Mouse (Mus musculus): Measurements from ENCODE around the gene Gfod1.

The Gfod1 gene

DNA sequence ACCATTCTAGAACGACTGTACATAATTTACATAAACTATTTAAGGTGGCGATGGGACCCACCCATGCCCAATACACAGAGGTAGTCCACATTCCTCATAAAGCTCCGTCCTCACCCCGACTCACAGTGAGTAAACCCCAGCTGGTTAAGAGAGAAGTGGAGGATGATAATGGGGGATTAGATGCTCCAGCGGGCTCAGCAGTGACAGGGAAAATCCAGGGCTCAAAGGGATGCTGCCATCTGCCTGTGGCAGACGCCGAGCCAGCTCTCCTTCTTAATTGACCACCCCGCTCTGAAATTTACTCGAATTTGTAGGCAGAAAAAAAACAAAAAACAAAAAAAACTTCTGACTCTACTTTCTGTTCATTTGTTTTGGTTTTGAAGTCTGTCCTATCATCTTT, 136.3 kb downstream of the Gfod1 start:
- DNase-seq (ENCODE audit: low read depth, low spot score): no peak

DNA sequence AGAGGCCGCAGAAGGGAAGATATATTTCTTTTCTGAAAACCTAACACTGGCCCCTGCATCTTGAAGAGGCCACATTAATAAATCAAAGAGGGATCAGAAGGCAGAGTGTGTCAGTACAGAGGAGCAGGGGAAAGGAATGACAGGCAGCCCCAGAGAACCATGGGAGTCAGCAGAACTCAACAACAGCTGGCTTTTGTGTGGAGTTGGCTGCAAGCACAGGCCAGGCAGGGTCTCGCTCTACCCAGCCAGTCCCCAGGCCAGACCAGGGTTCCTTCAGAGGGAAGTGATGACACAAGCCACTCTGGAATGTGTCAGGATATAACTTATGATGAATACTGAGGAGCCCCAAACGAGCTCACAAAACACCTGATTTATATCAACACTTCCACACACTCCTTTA, 144.5 kb downstream of the Gfod1 start:
- DNase-seq (ENCODE audit: low read depth, low spot score): no peak

DNA sequence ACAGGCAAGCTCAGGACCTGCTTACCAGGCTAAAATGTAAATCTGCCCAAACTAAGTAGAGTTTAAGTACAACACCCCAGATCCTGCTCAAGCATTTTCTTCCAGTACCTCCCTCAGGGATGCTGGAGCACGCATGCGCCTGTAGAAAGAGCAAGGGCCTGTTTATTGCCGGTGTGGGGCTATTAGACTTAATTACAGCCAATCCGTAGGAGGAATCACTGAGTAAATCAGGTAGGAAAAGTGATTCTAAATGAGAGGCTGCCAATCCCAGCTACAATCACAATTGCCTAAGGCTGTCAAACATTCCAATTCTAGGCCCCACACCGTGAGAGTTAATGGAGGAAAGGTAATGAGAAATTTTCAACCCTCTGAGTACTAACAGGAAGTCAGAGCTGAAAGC, 145.7 kb downstream of the Gfod1 start:
- DNase-seq (ENCODE audit: low read depth, low spot score): no peak

DNA sequence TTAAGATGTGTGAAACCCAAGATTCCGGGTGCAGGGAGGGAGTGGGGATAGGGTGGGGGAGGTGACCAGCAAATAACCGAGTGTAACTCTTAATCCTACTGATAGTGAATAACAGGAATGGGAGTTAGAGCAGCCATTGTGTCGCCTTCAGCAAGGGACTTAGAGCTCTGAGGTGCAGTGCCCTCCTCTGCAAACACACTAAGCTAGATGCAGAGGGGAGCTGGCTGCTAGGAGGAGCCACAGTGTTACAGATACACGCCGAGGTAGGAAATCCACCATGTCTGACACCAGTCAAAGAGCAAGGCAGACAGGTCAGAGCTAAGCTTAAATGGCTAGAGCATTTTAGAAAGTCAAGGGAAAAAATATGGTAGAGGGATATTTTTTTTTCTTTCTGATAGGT, 146.6 kb downstream of the Gfod1 start:
- DNase-seq (ENCODE audit: low read depth, low spot score): no peak

DNA sequence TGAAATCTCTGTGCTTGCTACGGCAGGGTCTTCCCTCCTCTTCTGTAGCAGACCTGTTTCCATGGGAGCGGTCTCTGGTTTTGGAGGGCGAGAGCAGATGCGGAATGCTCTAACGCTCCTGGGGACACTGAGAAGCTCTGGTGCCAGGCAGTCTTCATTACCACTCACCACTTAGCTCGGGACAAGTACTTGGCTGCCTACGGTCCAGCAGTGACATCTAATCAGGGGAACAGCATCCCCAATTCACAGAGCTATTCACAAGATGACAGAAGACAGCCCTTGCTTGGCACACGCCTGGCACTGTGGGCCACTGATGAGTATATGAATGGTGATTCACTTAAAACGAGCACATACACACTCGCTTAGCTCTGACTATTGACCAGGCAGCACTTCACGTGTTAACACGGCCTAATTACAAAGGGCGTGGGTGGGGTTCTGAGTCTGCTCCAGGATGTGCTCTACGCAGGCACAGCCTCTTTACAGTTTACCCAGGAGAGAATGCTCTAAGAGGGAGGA, 151.9 kb downstream of the Gfod1 start:
- DNase-seq (ENCODE audit: low read depth, low spot score): no peak

DNA sequence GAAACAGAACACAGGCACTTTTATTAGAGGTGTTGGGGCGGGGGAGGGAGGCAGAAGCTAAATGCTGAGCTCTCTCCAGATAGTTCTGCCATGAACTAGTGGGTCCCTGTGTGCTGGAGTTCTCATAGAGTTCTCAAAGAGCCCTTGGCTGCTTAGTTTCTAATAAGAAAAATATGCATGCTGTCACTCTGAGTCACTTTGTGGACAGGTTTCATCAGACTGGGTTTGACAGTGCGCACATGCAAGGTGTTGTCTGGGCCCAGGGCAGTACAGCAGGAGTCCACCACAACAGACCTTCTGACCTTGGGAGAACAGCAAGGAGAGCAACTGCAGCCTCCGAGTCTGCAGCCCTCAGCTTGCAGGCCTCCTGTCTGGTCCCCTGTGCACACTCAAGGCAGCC, 154.3 kb downstream of the Gfod1 start:
- DNase-seq (ENCODE audit: low read depth, low spot score): no peak

DNA sequence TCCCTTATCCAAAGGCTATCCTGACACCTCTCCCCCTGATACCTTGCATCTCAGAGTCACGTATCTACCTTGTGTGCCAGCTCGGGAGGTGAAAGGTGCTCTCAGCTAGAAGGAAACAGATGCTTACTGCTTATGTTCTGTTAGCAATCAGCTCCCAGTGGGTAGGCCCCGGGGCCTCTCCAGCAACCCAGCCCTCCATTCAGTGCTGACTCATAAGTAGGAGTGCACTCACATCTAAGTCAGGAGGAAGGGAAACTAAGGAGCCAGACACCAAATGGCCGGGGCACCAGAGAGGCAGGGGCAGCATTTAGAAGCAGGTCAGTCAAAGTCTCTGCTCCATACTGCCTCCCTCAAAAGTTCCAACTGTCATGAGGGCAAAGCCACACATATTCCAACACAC, 155.3 kb downstream of the Gfod1 start:
- DNase-seq (ENCODE audit: low read depth, low spot score): no peak

DNA sequence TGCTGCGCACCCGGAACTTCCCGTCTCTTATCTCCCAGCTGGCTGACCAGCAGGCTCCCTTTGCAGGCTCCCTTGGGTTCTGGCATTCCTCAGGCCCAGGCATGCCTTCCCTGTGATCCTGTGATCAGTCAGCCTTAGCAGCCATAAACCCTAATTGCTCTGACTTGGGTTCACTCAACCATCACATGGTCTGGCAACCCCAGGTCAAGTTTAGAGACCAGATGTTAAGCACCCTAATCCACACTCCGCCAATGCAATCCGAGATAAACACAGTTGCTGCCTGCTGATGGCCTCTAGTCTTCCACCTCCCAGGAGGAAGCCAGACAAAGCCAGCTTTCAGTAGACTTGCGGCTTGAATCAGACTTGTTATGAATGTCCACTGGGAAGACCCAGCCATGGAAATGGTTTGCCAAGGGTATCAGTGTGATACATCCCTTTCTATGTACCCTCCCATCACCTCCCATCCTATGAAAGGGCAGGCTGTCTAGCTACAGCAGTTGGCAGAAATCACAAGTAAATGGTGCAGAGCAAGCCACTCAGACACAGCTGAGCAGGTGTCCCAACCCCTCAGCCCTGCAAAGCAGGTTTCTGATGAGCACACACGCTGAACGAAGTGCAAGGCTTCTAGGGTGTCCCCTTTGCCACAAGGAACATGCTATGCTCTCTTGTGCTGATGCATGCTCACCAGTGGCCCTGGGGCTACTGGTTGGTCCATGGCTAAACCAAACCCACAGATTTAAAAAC, 157.3 kb downstream of the Gfod1 start:
- no peak for DNase-seq (ENCODE audit: low read depth, low spot score)
